Mouse (Mus musculus): ENCODE results near the gene Anks1b.

Gene Anks1b

GRCm38 (mm10) chr10:89975431-89975841 lies 102.1 kb downstream of the Anks1b start:
- DNase-seq = no peak

- DNase-seq = no peak
Observed at GRCm38 (mm10) chr10:89976577-89976976, 103.3 kb downstream of the Anks1b start.

- no peak for DNase-seq
Observed at GRCm38 (mm10) chr10:89994171-89994570, 120.9 kb downstream of the Anks1b start.

- DNase-seq = no peak
Observed at GRCm38 (mm10) chr10:89995621-89996428, 122.5 kb downstream of the Anks1b start.

- DNase-seq = no peak
Observed at GRCm38 (mm10) chr10:90003980-90004729, 130.8 kb downstream of the Anks1b start.

GRCm38 (mm10) chr10:90004882-90005281 lies 131.6 kb downstream of the Anks1b start:
- DNase-seq = no peak

- no peak for DNase-seq
Observed at GRCm38 (mm10) chr10:90033037-90033436, 159.7 kb downstream of the Anks1b start.

- no peak for DNase-seq
Observed at GRCm38 (mm10) chr10:90043287-90043686, 170.0 kb downstream of the Anks1b start.

GRCm38 (mm10) chr10:90043773-90044172 lies 170.5 kb downstream of the Anks1b start:
- DNase-seq = no peak

GRCm38 (mm10) chr10:90044229-90044628 lies 170.9 kb downstream of the Anks1b start:
- DNase-seq = no peak

- DNase-seq = no peak
Observed at GRCm38 (mm10) chr10:90068651-90069050, 195.3 kb downstream of the Anks1b start.

GRCm38 (mm10) chr10:90077930-90078329 lies 204.6 kb downstream of the Anks1b start:
- DNase-seq = no peak

GRCm38 (mm10) chr10:90081151-90081550 lies 207.8 kb downstream of the Anks1b start:
- no peak for DNase-seq

GRCm38 (mm10) chr10:90081630-90082029 lies 208.3 kb downstream of the Anks1b start:
- DNase-seq = no peak

- DNase-seq = no peak
Observed at GRCm38 (mm10) chr10:90093877-90094276, 220.6 kb downstream of the Anks1b start.

- DNase-seq = no peak
Observed at GRCm38 (mm10) chr10:90112662-90113061, 239.4 kb downstream of the Anks1b start.

GRCm38 (mm10) chr10:90116867-90117266 lies 243.6 kb downstream of the Anks1b start:
- no peak for DNase-seq

- no peak for DNase-seq
Observed at GRCm38 (mm10) chr10:90117836-90118235, 244.5 kb downstream of the Anks1b start.

GRCm38 (mm10) chr10:90137538-90137937 lies 264.2 kb downstream of the Anks1b start:
- no peak for DNase-seq

- DNase-seq = no peak
Observed at GRCm38 (mm10) chr10:90140947-90141346, 267.6 kb downstream of the Anks1b start.

- no peak for DNase-seq
Observed at GRCm38 (mm10) chr10:90144444-90144843, 271.1 kb downstream of the Anks1b start.

GRCm38 (mm10) chr10:90151510-90151909 lies 278.2 kb downstream of the Anks1b start:
- DNase-seq = no peak

GRCm38 (mm10) chr10:90169941-90170580 lies 296.8 kb downstream of the Anks1b start:
- no peak for DNase-seq

GRCm38 (mm10) chr10:90190366-90190765 lies 317.1 kb downstream of the Anks1b start:
- DNase-seq = no peak
